Mouse (Mus musculus) thymus, postnatal 10 days (tissue): ENCODE results near the gene Pla2g2d.
"Not testable (repeated sequence)": the region's sequence is repeated elsewhere in the genome, so short reads cannot be mapped to it uniquely, and the experiment has no call there.

Experiments used
- DNase-seq, 2 experiments: peaks; one replicate each; pipeline ENCODE4 v3.0.0; 2021; ENCODE audit warnings: low spot score in 2 of 2

Gene Pla2g2d

DNA sequence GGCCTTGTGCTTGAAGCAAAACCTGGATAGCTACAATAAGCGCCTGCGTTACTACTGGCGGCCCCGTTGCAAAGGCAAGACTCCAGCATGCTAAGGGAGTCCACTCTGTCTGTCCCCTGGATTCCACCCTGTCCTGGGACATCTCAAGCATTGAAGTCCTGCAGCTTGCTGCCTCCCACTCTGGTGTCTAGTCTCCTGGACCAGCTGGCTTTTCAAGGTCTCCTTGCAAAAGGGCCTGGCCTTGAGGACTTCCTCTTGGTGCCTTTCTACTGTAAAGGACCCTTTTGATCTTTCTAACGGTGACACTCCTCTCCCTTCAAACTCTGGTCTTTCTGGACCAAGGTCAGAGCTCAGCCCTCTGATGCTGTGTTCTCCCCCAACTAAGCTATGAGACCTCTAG is 4.8 kb downstream of the Pla2g2d start:
- DNase-seq, result no peak

DNA sequence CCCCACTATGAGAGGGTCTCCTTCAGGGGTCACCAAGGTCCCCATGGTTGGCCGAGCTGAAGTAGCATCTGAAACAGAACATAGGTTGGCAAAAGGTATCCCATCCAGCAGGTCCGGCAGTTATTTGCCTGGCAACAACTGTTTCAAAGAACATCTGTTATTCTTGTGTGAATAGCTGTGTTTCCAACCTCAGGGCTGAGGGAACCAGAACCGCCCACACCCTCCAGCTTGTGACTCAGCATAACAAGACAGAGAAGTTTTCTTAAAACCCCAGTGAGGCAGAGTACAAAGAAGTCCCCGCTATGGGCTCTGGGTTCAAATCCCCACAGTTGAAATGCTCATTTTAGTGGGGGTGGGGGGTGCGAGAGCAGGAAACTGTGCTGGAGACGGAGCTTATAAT is 6.6 kb downstream of the Pla2g2d start:
- DNase-seq, result no peak

DNA sequence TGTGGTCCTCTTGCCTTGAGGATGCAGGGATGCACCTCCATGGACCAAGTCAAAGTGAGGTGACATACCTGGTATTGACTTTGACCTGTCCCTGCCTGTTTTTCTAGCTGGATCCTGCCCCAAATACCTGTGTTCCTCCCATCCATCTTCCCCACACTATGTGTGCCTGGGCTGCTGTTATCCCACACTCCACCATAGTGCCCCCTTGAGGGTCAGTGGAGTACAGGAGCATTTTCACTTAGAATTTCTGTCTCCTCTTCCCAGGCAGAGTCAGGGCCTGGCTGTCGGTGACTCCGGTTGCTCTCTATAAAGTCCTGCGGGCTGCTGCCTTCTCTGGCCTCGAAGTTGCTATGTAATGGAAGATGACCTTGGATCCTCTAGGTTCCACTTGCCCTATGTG is 10.2 kb downstream of the Pla2g2d start:
- no peak for DNase-seq

DNA sequence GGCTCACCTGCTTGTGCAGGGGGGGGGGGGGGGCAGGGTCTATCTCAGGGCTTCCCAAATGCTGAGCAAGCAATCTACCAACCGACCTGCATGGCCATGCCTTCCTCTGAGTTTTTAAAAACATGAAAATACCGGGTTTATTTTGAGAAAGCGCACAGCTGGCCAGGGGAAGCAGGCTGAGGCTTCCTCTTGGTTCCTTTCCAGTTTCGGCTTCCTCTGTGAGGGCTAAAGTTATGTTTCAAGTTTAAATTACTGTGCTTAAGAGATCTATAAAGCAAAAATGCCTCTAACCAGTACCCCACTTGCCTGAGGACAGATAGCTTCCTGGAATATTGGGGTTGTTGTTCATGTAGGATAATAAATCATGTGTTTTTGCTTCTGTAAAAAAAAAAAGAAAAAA is 10.6 kb downstream of the Pla2g2d start:
- no peak for DNase-seq

DNA sequence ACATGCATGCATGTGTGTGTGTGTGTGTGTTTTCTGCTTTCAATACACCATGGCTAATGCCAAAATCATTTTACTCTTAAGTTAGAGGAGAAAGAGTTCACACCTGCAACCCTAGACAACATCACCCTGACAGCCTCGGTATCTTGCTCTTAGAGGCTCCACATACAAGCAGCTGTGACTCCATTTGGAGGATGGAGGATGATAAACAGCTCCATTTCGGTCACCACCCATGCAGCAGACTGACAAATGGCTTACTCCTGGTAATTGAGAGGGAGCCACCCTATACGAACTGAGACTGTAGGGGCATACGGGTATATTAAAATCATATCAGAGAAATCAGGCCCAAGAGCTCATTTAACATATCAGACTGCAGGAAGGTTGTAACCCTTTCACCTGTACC is 12.8 kb downstream of the Pla2g2d start:
- no peak for DNase-seq

DNA sequence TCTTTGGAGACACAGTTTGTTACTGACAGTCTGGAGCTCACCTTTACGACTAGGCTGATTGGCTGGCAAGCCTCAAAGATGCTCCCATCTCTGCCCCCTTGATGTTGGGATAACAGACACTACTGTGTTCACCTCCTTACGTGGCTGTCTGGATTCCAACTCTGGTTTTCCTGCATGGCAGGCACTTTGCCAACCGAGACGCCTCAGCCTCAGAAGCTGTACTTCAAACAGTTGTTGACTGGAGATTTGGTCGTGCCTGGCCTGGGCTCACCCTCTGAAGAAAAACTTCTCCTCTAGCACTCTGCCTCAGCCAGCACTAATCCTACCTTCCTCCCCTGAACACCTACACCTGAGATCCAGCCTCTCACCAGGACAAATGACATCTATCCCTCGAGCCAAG is 15.9 kb downstream of the Pla2g2d start:
- DNase-seq, result no peak

DNA sequence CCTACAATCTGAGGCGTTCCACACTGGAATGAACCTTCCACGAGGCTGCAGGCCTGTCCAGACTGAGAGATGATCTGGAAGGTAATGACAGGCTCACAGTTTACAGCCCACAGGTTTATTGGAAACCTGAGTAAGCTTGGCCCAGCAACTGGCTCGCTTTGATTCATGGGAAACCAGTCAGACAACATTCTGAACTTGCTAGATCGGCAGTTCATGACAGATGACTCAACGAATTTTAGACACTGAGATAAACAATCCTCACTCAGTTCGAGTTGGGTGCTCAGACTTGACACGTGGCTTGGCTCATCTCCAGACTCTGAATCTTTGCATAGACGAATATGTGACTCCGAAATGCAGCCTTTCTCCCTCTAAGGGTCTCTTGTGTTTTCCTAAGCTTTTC is 17.1 kb downstream of the Pla2g2d start:
- no peak for DNase-seq

DNA sequence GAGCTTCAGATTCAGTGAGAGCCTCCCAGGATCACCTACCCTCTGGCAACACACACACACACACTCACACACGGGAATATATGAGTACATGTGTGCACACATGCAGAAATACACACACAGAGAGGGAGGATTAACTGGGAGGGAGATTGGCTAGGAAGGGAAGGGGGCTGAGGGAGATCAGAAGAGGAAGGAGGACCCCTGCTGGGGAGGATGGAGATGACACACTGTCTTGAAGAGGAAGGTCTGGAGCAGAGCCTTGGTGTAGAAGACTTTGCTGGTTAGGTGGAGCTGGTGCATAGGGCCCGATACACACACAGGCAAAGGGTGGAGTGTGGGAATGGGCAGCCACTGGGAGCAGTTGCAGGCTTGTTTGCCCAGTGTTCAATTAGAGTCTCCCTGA is 17.7 kb downstream of the Pla2g2d start:
- DNase-seq, result peak; percentile 6 to 32

DNA sequence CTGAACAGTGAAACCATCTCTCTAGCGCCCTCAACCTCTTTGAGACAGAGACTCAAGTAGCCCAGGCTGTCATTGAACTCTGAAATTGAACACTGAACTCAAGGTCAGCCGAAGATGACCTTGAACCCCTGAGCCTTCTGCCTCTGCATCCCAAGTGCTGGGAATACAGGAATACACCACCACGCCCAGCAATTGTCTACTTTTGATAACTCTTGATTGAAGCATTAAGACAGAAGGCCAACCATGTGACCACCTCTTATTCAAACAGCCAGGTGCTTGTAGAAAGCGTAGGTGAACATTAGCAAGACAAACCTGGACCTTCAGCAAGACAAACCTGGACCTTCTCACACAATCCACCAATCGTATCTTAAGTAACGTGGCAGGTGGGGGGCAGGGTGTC is 18.8 kb downstream of the Pla2g2d start:
- no peak for DNase-seq

DNA sequence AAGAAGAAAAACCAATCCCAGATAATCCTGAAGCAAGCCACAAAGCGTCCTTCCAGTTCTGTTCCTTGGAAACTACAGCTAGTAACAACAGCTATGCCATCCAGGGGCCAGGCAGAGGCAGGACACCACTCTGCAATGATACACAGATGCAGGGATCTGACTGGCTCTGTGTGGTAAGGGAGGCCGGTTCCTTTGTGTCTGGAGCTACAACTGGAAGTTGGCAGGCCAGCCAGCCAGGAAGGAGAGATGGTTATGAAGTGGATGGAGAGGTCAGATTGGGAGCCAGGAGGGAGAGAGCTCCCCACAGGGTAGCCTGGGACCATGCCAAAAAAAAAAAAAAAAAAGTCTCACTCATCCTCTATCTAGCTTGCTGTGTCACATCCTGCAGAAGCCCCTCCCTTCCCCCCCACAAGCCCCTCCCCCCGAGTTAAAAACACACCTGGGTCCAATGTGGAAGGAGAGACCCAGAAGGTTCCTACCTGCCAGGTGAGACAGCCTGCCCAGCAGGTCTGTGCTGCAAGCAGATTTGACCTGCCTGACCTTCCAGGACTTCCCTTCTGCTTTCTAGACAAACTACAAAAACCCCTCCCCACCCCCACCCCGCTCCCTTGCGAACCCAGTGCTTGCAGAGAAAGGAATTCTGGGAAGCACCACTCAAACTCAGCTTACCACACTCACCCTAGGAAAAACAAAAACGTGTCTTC is 21.1 kb downstream of the Pla2g2d start:
- DNase-seq, result no peak

DNA sequence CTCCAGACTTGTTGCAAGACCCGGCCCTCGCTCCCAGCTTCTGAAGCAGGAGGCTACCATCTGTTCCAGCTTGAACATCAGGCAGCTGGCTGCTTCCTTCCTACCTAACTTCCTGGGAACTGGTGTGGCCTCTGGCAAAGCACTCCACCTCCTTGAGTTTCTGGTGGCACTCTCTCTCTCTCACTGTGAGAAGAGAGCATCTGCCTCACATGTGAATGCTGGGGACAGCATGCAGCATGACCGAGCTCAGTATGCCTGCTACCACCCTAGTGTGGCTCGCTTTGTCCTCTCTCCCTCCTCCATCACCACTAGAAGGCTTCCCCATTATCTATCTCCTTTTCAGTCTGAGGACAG is 21.7 kb downstream of the Pla2g2d start:
- no peak for DNase-seq

DNA sequence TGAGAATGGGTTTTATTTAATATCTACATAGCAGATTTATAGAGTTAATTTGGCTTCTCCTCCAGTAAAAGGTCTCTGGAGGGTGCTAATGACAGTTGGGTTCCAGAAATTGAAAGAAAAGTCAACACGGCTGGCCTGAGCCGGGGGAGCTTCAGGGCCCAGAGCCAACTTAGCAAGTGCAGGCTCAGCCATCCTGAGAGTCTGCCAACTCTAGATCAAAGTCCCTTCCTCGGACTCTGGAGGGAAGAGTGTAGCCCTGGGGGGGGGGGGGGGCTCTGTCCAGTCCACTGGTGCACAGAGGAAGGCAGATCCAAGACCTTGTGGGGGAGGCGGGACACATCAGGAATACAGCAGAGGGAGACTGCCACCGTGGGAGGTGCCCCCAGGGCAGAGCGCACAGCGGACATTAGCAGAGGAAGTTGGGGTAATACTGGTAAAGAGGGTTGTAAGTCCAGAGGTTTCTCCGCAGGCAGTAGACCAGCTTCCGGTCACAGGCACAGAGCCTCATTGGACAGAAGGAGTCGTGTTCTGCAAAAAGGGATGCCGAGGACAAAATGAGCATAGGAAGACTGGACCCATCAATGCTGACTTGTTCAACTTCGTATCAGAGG is 24.7 kb downstream of the Pla2g2d start:
- DNase-seq, result no peak

DNA sequence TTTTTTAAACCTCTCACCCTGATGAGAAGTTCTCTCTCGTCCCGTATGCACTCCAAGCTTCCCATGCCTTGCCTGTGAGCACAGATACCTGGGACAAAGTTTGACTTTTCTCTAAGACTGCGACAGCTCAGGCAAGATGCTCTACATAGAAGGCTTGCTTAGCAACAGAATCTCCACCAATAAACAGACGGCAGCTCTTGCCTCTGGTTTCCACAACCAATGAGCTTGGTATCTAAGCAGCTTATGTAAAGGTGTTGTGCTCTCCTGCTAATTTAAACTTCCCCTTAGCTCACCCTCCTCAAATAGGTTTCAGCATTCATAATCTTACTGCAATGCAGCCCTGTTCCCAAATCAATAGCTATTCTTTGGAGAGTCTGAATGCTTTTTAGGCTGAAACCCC is 26.1 kb downstream of the Pla2g2d start:
- no peak for DNase-seq

DNA sequence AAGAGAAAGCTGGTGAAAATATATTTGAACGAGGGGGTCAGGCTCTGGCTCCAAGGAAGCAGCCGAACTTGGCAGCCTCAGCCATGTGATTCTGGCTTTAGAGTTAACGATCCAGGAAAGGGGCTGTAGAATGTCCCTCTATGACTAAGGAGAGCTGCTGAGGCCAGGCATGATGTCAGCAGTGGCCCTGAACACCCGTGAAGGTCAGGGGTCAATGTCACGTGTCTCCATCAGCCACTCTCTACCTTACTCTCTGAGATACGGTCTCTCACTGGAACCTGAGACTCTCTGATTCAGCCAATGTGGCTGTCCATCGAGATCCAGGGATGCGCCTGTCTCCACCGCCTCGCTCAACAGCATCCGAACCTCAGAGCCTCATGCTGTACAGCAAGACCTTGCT is 27.4 kb downstream of the Pla2g2d start:
- no peak for DNase-seq

DNA sequence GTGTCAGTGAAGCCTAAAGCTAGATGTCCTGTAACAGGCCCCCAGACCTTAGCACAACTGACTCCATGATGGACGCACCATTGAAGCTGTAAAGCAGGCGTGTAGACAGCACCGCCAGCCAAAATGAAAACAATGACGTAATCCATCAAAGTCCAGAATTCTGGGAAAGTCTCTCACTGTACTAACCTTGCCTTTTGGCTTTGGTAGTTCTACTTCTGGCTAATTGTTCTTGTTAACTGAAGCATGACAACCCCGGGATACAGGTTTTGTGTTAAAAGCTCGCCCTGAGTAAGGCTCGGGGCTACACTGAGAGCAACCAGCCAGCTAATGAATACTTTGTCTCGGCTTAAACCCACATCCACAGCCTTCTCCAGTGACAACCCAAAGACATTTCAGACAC is 29.7 kb downstream of the Pla2g2d start:
- DNase-seq, result no peak

DNA sequence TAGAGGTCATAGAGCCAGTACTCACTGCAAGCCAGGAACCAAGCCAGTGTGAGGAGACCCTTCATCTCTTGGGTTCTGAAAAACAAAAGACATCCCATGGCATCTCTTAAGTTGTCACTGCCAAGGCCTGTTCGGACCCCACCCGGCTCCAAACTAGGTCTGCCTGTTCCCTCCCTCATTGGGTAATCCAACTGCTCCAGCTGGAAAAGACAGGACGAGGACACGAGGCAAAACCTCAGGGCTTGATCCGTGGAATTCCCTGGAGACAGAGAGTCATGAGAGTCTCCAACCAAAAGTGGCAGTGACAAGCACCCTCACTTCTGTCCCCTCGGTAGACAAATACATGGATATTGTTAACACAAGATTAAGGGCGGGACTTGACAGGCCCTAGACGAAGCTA is 30.6 kb downstream of the Pla2g2d start:
- no peak for DNase-seq

DNA sequence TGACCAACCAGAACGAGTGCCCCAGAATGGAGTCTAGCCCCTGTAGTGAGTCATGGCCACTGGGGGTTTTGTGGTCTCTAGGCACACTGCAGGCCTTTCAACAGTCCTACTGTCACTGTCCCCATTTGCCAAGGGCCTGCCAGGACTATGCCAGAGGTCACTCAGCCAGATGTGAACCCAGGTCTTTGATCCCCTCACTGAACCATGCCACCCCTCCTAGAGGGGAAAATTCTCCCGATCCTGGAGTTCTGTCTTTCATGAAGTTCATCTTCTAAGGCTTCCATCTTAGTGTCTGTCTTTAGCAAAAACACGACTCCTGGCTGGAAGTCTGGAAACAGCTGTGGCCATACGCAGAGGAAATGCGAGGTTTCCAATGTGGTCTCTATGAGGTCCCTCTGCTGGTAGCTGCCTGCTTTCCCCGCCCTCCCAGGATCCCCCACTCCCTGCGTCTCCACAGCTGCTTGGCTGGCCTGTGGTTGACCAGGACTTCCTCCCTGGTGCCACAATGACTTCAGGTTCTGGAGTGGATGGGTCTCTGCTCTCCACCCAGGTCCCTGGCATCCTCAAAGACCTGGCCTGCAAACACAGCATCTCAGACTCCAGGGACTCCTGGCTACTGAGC is 31.5 kb downstream of the Pla2g2d start:
- no peak for DNase-seq

DNA sequence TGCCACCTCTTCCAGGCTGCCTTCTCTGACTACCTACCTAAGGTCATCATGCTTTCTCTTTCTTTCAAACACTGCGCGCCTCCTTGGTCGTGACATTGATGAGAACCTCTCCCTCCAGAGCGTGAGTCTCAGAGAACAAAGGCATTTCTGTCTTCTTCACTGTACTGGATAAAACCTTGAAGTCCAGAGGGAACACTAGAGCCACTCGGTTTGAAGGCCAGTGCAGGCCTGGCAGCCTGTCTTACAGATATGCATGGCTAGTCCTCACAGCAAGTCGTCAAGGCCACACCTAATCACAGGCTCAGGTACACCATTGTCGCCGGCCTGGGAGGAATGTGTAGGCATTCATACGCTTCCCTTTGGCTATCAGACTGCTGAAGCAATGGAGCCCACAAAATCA is 40.6 kb downstream of the Pla2g2d start:
- DNase-seq, result no peak

DNA sequence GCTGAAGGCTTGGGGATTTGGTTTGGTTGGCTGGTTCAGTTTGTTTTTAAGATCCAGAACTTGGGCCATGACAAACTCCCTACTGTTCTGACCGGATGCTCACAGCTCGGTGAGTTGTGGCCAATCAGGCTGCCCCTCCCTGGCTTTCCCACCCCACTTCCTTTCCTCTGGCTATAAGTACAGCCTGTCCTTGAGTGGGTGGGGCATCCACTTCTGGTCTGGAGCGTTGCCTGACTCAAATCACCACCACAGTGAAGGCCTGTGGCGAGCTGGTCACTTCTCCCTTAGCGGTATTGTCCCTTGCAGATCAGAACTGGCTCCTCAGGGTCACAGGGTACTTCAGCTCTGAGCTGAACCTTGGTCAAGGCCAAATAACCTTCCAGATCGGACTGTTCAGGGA is 42.2 kb downstream of the Pla2g2d start:
- DNase-seq, result no peak

DNA sequence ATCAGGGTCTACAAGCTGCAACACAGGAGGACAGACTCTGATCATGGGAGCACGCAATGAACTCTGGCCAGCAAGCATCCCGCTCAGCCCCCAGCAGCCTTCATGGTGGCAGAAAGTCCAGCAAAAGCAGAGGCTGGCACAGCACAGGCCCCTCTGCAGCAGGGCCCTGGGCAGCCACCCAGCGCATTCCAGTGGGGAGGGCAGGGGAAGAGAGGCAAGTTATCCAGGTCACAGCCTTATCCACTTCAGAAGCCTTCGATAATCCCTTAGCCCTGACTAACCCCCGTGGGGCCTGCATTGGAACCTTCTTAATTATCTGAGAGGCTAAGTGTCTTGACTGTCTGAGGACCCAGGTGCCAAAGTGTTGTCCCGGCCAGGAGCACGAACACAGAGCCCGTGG is 43.6 kb downstream of the Pla2g2d start:
- DNase-seq, result no peak

DNA sequence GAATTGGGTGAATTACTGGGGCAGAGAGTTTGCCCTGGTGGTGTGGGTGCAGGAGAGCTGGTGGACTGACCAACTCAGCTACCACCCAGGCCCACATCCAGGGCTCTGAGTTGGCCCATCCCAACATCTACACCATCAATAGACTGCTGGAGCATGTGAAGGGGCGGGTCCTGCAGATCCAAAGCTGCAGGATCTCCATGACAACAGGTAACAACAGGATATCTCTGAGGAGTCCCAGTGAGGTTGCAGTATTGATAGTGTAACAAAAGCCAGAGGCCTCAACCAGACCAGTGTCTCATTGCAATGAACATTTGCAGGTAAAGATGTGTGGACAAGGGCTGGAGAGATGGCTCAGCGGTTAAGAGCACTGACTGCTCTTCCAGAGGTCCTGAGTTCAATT is 45.5 kb downstream of the Pla2g2d start:
- DNase-seq, result no peak

DNA sequence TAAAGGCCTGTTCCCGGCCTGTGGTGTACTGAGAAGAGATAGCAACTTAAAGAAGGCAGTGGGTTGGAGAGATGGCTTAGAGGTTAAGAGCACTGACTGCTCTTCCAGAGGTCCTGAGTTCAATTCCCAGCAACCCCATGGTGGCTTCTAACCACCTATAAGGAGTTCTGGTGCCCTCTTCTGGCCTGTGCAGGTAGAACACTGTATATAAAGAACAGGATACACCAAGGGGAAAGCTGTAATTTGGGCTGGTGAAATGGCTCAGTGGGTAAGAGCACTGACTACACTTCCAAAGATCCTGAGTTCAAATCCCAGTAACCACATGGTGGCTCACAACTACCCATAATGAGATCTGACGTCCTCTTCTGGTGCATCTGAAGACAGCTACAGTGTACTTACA is 48.6 kb downstream of the Pla2g2d start:
- DNase-seq, result not testable (repeated sequence)

DNA sequence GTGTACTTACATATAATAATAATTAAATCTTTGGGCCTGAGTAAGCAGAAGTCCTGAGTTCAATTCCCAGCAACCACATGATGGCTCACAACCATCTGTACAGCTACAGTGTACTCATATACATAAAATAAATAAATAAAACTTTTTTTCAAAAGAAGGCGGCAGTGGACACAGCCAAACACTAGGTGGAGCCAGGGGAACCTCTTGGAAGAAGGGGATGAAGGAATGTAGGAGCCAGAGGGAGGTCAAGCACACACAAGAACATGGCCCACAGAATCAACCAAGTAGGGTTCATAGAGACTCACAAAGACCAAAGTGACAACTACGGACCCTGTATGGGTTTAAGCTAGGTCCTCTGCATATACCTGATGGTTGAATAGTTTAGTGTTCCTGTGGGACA is 49.1 kb downstream of the Pla2g2d start:
- no peak for DNase-seq
